Mouse (Mus musculus) G1E (cell line): ENCODE results near the gene Egfem1.

Experiments
- CTCF ChIP-seq: IDR thresholded peaks from 2 replicates; pipeline ENCODE4 v1.5.1; 2012; ENCODE audit warnings: low read depth, low read length, inconsistent platforms, mixed read lengths
- POLR2AphosphoS5 ChIP-seq: IDR thresholded peaks from 2 replicates; pipeline ENCODE4 v1.6.1; 2012; ENCODE audit warnings: low read depth, low read length, inconsistent platforms; ENCODE audit not compliant: insufficient replicate concordance

GRCm38 (mm10) chr3:29293230-29293629 is 211.4 kb downstream of the Egfem1 start:
- TF ChIP-seq POLR2AphosphoS5 (no peak), CTCF (no peak)
